8 mouse cellular contexts compared by ENCODE assay signal in the genomic region with DNA sequence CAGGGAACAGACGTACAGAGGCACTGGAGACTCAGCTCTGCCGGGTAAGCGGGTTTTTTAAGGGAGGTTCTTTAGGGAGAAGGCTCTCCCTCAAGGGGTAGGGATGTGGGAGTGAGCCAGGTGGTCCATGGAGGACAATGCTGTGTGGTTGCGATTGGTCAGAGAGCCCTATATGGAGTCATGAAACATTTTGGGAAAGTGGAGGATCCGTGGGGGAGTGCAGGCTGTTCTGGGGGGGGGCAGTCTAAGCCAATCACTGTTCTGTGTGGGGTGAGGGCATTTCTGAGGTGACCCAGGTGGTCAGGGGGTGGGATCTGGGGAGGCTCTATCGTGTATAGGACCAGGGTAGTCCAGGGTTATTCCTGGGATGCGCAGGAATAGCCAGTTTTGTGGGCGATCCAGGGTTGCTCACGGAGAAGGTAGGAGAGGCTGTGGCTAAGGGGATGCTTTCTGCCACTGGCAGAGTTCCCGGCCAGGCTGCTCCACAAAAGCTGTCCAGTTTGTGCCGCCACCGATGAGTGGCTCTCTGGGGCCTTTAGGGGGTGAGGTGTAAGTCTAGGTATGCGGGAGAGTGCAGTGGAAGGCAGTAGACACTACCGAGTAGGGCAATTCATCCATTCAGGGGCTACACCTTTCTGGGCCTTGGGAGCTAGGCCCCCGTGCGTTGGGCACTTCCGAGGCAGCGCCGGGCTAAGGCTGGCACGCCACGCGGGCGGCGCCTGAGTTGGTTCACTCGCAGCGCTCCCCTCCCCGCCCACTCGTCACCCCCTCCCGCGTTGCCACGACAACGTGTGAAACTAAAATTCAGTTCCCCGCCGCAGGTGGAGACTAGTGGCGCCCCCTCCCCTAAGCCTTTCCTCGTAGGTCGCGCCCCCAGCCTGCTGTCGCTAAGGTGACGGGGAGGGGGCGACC. TPM values are rescaled to one million over a fixed set of nuclear protein-coding genes. Genes with fewer than 3 reads are reported as not detected.
DNase-seq lines count a peak whose midpoint lies in the region; ATAC-seq and TF ChIP-seq lines count a peak whose summit lies in the region.

No protein-coding gene starts in this region.

- 2% methylated on average over 39 of the region's 41 CpGs for WGBS in forebrain, embryonic 14.5 days
- 3% methylated on average over 39 of the region's 41 CpGs for WGBS in hindbrain, embryonic 16.5 days

- H3K9ac ChIP-seq in ES-Bruce4 (ENCODE audit: low read depth, poor library complexity, severe bottlenecking), result peak overlapping the region; percentile 89
- H3K9ac ChIP-seq in forebrain, embryonic 14.5 days (ENCODE audit: low read length), result peak overlapping the region; percentile 79
- H3K9ac ChIP-seq in hindbrain, embryonic 16.5 days (ENCODE audit: low read depth, low read length), result peak overlapping the region; percentile 95

- peak; percentile 13; the same call in 1 of the 2 replicates for ATAC-seq in forebrain, embryonic 14.5 days
- peak; percentile 29 for ATAC-seq in hindbrain, embryonic 16.5 days
- ATAC-seq in megakaryocyte, adult 5-6 weeks (ENCODE audit: poor library complexity, severe bottlenecking), result peak; percentile 40; the same call in 1 of the 2 replicates

- H3K4me3 ChIP-seq in ES-Bruce4 (ENCODE audit: low read depth, low read length), result peak overlapping the region; percentile 61
- H3K4me3 ChIP-seq in forebrain, embryonic 14.5 days (ENCODE audit: low read depth, low read length), result peak overlapping the region; percentile 73
- peak overlapping the region; percentile 85 for H3K4me3 ChIP-seq in hindbrain, embryonic 16.5 days (ENCODE audit: low read length)

- no peaks in the 10 kb centered on the region for H3K9me3 ChIP-seq in ES-Bruce4 (replicated peaks; ENCODE audit: control insufficient read depth, insufficient read depth, low read length, poor library complexity, severe bottlenecking)
- H3K9me3 ChIP-seq in forebrain, embryonic 14.5 days (replicated peaks; ENCODE audit: control insufficient read depth, low read length), result no peaks in the 10 kb centered on the region
- H3K9me3 ChIP-seq in hindbrain, embryonic 16.5 days (ENCODE audit: control insufficient read depth, low read length), result no peaks in the 10 kb centered on the region

- peak overlapping the region; percentile 85 for H3K4me2 ChIP-seq in forebrain, embryonic 14.5 days (ENCODE audit: low read length)
- H3K4me2 ChIP-seq in hindbrain, embryonic 16.5 days (ENCODE audit: low read length), result peak overlapping the region; percentile 88

- DNase-seq in brain, adult 2 months (ENCODE audit: low read depth, low spot score), result peak; percentile 89
- DNase-seq in forebrain, embryonic 14.5 days (ENCODE audit: low spot score), result peak; percentile 71
- DNase-seq in left cerebral cortex, postnatal 14 days (ENCODE audit: low spot score in 2 of 2), result peak; percentile 86 to 91
- peak; percentile 81 to 86 for DNase-seq in right cerebral cortex, postnatal 36 days (ENCODE audit: low spot score in 2 of 2)
- DNase-seq in gastrocnemius, postnatal 36 days, result no peak

- no peak for TF ChIP-seq CTCF in ES-Bruce4 (IDR thresholded peaks at IDR 0.05; ENCODE audit: low read depth, low read length)

- intact Hi-C loops in left cerebral cortex, postnatal 14 days (cut with DNase I), result no loop called here
- intact Hi-C loops in gastrocnemius, postnatal 36 days (cut with DNase I), result no loop called here

- H3K27me3 ChIP-seq in ES-Bruce4 (ENCODE audit: control insufficient read depth, insufficient read depth, low read length, poor library complexity, severe bottlenecking), result peaks cover 5% of the 10 kb centered on the region; the same call in 1 of the 2 replicates
- H3K27me3 ChIP-seq in forebrain, embryonic 14.5 days (replicated peaks; ENCODE audit: control insufficient read depth, insufficient read depth, low read length), result peaks cover 7% of the 10 kb centered on the region
- no peaks in the 10 kb centered on the region for H3K27me3 ChIP-seq in hindbrain, embryonic 16.5 days (replicated peaks; ENCODE audit: control insufficient read depth, insufficient read depth, low read length)

- no peaks in the 10 kb centered on the region for H3K36me3 ChIP-seq in ES-Bruce4 (ENCODE audit: control insufficient read depth, insufficient read depth, low read length, poor library complexity, severe bottlenecking)
- peaks cover 2% of the 10 kb centered on the region; the same call in 1 of the 2 replicates for H3K36me3 ChIP-seq in forebrain, embryonic 14.5 days (ENCODE audit: control insufficient read depth, insufficient read depth, low read length)
- peaks cover 2% of the 10 kb centered on the region for H3K36me3 ChIP-seq in hindbrain, embryonic 16.5 days (ENCODE audit: control insufficient read depth, insufficient read depth, low read length)

- no peaks in the 10 kb centered on the region for H3K4me1 ChIP-seq in ES-Bruce4 (ENCODE audit: control insufficient read depth, insufficient read depth, low read length)
- H3K4me1 ChIP-seq in forebrain, embryonic 14.5 days (ENCODE audit: control insufficient read depth, insufficient read depth, low read length), result peaks cover 8% of the 10 kb centered on the region; the same call in 1 of the 2 replicates
- H3K4me1 ChIP-seq in hindbrain, embryonic 16.5 days (ENCODE audit: control insufficient read depth, insufficient read depth, low read depth, low read length), result peaks cover 21% of the 10 kb centered on the region

- H3K27ac ChIP-seq in ES-Bruce4 (ENCODE audit: insufficient read depth, low read length), result no peak overlapping the region
- no peak overlapping the region; the same call in 1 of the 2 replicates for H3K27ac ChIP-seq in forebrain, embryonic 14.5 days (ENCODE audit: low read depth, low read length)
- peak overlapping the region; percentile 92; the same call in 1 of the 2 replicates for H3K27ac ChIP-seq in hindbrain, embryonic 16.5 days (ENCODE audit: low read depth, low read length)

- TF ChIP-seq EP300 in ES-Bruce4 (IDR thresholded peaks at IDR 0.05; ENCODE audit: insufficient read depth, low read depth, low read length), result no peak

- no peak for TF ChIP-seq POLR2A in ES-Bruce4 (IDR thresholded peaks at IDR 0.05; ENCODE audit: insufficient read depth, low read length)

RNA-seq across cellular contexts. Expression of gene Shank3, which starts 1.1 kb away (rescaled TPM):
- 4.4 and 5.6 TPM in 2 replicates for polyA plus RNA-seq in ES-Bruce4 (2011; ENCODE audit: insufficient read depth, insufficient read length, low read depth, missing spikeins)
- polyA plus RNA-seq in forebrain, embryonic 14.5 days (2014; fragmentation: Nextera tagmentation; extraction: Ambion mirVana), result 4.8 and 6.0 TPM in 2 replicates
- 7.7 and 8.4 TPM in 2 replicates for polyA plus RNA-seq in hindbrain, embryonic 16.5 days (2015; fragmentation: Nextera tagmentation; extraction: Ambion mirVana)
- 100 to 1,000 TPM; 237 to 253 TPM for total RNA-seq in left cerebral cortex, postnatal 14 days (2021)
- 0.09 and 0.11 TPM in 2 replicates for total RNA-seq in megakaryocyte, adult 5-6 weeks (2015)
- not detected in 2 replicates for total RNA-seq in megakaryocyte, adult 5-6 weeks (2017)
- 10 to 100 TPM; 14.4 to 15.5 TPM for total RNA-seq in gastrocnemius, postnatal 36 days (2021)

RNA-seq across cellular contexts. Expression of gene Arsa, which starts 21.1 kb away (rescaled TPM):
- polyA plus RNA-seq in ES-Bruce4 (2011; ENCODE audit: insufficient read depth, insufficient read length, low read depth, missing spikeins), result 17.9 and 24.9 TPM in 2 replicates
- 14.0 and 16.5 TPM in 2 replicates for polyA plus RNA-seq in forebrain, embryonic 14.5 days (2014; fragmentation: Nextera tagmentation; extraction: Ambion mirVana)
- 35.4 and 37.3 TPM in 2 replicates for polyA plus RNA-seq in hindbrain, embryonic 16.5 days (2015; fragmentation: Nextera tagmentation; extraction: Ambion mirVana)
- total RNA-seq in left cerebral cortex, postnatal 14 days (2021), result 10 to 100 TPM; 27.7 to 31.2 TPM
- total RNA-seq in megakaryocyte, adult 5-6 weeks (2015), result 9.2 and 10.1 TPM in 2 replicates
- 11.1 and 14.1 TPM in 2 replicates for total RNA-seq in megakaryocyte, adult 5-6 weeks (2017)
- 1 to 10 TPM; 3.0 to 3.8 TPM for total RNA-seq in gastrocnemius, postnatal 36 days (2021)

RNA-seq across cellular contexts. Expression of gene Mapk8ip2, which starts 44.6 kb away (rescaled TPM):
- polyA plus RNA-seq in ES-Bruce4 (2011; ENCODE audit: insufficient read depth, insufficient read length, low read depth, missing spikeins), result 4.2 and 4.9 TPM in 2 replicates
- polyA plus RNA-seq in forebrain, embryonic 14.5 days (2014; fragmentation: Nextera tagmentation; extraction: Ambion mirVana), result 32.1 and 45.0 TPM in 2 replicates
- polyA plus RNA-seq in hindbrain, embryonic 16.5 days (2015; fragmentation: Nextera tagmentation; extraction: Ambion mirVana), result 84.5 and 88.1 TPM in 2 replicates
- 100 to 1,000 TPM; 187 to 201 TPM for total RNA-seq in left cerebral cortex, postnatal 14 days (2021)
- not detected in 2 replicates for total RNA-seq in megakaryocyte, adult 5-6 weeks (2015)
- not detected in 2 replicates for total RNA-seq in megakaryocyte, adult 5-6 weeks (2017)
- under 1 TPM; 0.28 to 0.30 TPM for total RNA-seq in gastrocnemius, postnatal 36 days (2021)

Comparison
In these comparisons a context has a peak if more than half of its experiments do, and no peak if none do; other contexts are left out.
1. DNase-seq: peak in brain, adult 2 months (single experiment), forebrain, embryonic 14.5 days (single experiment), left cerebral cortex, postnatal 14 days (2 of 2) and right cerebral cortex, postnatal 36 days (2 of 2); none in gastrocnemius, postnatal 36 days (0 of 2).
2. RNA of gene Shank3, which starts 1.1 kb away (total RNA-seq): 237 to 253 TPM in left cerebral cortex, postnatal 14 days; 14.4 to 15.5 TPM in gastrocnemius, postnatal 36 days and 0.09 to 0.11 TPM in megakaryocyte, adult 5-6 weeks; every median in the first group is over 10 times any median in the second.
3. RNA of gene Mapk8ip2, which starts 44.6 kb away (total RNA-seq): 187 to 201 TPM in left cerebral cortex, postnatal 14 days; 0.28 to 0.30 TPM in gastrocnemius, postnatal 36 days and not detected in megakaryocyte, adult 5-6 weeks; every median in the first group is over 100 times any median in the second.
4. Peak in every context shown above with its lines, with median percentiles within 50 percentile points of each other: H3K4me3 ChIP-seq, H3K9ac ChIP-seq and ATAC-seq.